Mouse (Mus musculus) liver, postnatal 0 days (tissue): ENCODE measurements around the gene Zfp579. TPM values are rescaled to one million over a fixed set of nuclear protein-coding genes. Genes with fewer than 3 reads are reported as not detected.

Source experiments
- ATAC-seq: fragments of 200-750 bp; cut with Nextera tagmentation; 2 replicates; pipeline ENCODE4 v1.8.0; 2017; ENCODE audit warnings: mild to moderate bottlenecking, moderate library complexity
- DNase-seq: peaks from one replicate; pipeline ENCODE4 v3.0.0-alpha.2; 2016
- H3K27ac ChIP-seq: fragments of 300-500 bp; sonication (generic); 2 replicates; pipeline ENCODE4 v1.5.1; 2014; ENCODE audit warnings: antibody characterized with exemption, moderate library complexity, mild to moderate bottlenecking, low read depth
- H3K27me3 ChIP-seq: fragments of 300-500 bp; sonication (generic); 2 replicates; pipeline ENCODE4 v1.6.1; 2014; ENCODE audit warnings: low read length, control low read depth, mixed read lengths; ENCODE audit not compliant: insufficient read depth
- H3K36me3 ChIP-seq: fragments of 300-500 bp; sonication (generic); replicated peaks from 2 replicates; pipeline ENCODE4 v1.6.1; 2014; ENCODE audit warnings: mild to moderate bottlenecking, control low read depth, low read length, moderate library complexity, mixed read lengths; ENCODE audit not compliant: insufficient read depth
- H3K4me1 ChIP-seq: fragments of 300-500 bp; sonication (generic); 2 replicates; pipeline ENCODE4 v1.6.1; 2014; ENCODE audit warnings: antibody characterized with exemption, mild to moderate bottlenecking, control low read depth; ENCODE audit not compliant: insufficient read depth
- H3K4me2 ChIP-seq: fragments of 300-500 bp; sonication (generic); 2 replicates; pipeline ENCODE4 v1.6.1; 2014; ENCODE audit warnings: low read depth, mild to moderate bottlenecking, low read length, moderate library complexity, mixed read lengths
- H3K4me3 ChIP-seq: fragments of 300-500 bp; sonication (generic); 2 replicates; pipeline ENCODE4 v1.5.1; 2014; ENCODE audit warnings: low read depth, low read length
- H3K9ac ChIP-seq: fragments of 300-500 bp; sonication (generic); replicated peaks from 2 replicates; pipeline ENCODE4 v1.6.1; 2014; ENCODE audit warnings: mild to moderate bottlenecking, moderate library complexity
- H3K9me3 ChIP-seq: fragments of 300-500 bp; sonication (generic); 2 replicates; pipeline ENCODE4 v1.6.1; 2016; ENCODE audit warnings: mild to moderate bottlenecking, control low read depth, low read length, mixed read lengths
- CTCF ChIP-seq: sonication (generic); IDR thresholded peaks from 2 replicates; pipeline ENCODE4 v1.5.1; 2016; ENCODE audit warnings: antibody characterized with exemption, low read depth
- EP300 ChIP-seq: IDR thresholded peaks from 2 replicates; pipeline ENCODE4 v1.6.1; 2016; ENCODE audit warnings: antibody characterized with exemption, low read depth, mild to moderate bottlenecking
- WGBS: fragments of 180-500 bp; shearing (Covaris S2); extraction: QIAGEN DNeasy Blood & Tissue Kit; methylation state at CpG from one replicate; pipeline ENCODE4 v1.1.7; 2014; ENCODE audit not compliant: insufficient replicate concordance; 5-methylcytosine and 5-hydroxymethylcytosine counted together
- polyA plus RNA-seq: library from polyadenylated mRNA; unstranded; fragments of >200 nt; fragmentation: Nextera tagmentation; extraction: Ambion mirVana; gene quantifications from 2 replicates; pipeline ENCODE4 v1.2.1, GENCODE M21; 2015

The Zfp579 gene
- 3.2 and 4.0 TPM in 2 replicates for polyA plus RNA-seq

GRCm38 (mm10) chr7:4996003-4996895 lies at the start of gene Zfp579:
Zfp579 (minus strand) TSS chr7:4996158.
- no peaks in the 10 kb centered on the region for H3K36me3 ChIP-seq
- H3K27ac ChIP-seq: 0 out of 2 replicates have a peak within 1 kb of the TSS, but pooled peaks have one; percentile 6
- H3K4me1 ChIP-seq: peaks cover 14% of the 10 kb centered on the region; the same call in 1 of the 2 replicates
- peak within 1 kb of the TSS; percentile 65 for H3K4me3 ChIP-seq
- peak within 1 kb of the TSS; percentile 78 for H3K4me2 ChIP-seq
- WGBS: 9% methylated on average over 15 of the region's 26 CpGs
- H3K9ac ChIP-seq: peak within 1 kb of the TSS; percentile 76
- ATAC-seq (peak; percentile 92), DNase-seq (peak; percentile 89)
- TF ChIP-seq CTCF (no peak), EP300 (no peak)
- no peaks in the 10 kb centered on the region for H3K27me3 ChIP-seq
- H3K9me3 ChIP-seq: no peaks in the 10 kb centered on the region

GRCm38 (mm10) chr7:5044981-5045380 lies 49.0 kb upstream of the Zfp579 start:
- TF ChIP-seq CTCF (no peak), EP300 (no peak)
- WGBS: 42% methylated on average over 2 of the region's 2 CpGs
- no peak for DNase-seq
- Histone ChIP-seq H3K4me2 (no peak overlapping the region), H3K27ac (no peak overlapping the region), H3K9ac (no peak overlapping the region), H3K27me3 (no peaks in the 10 kb centered on the region), H3K4me1 (no peaks in the 10 kb centered on the region), H3K36me3 (no peaks in the 10 kb centered on the region), H3K9me3 (no peaks in the 10 kb centered on the region), H3K4me3 (no peak overlapping the region)
- no peak for ATAC-seq

- H3K27ac ChIP-seq: peak overlapping the region; percentile 94; the same call in 1 of the 2 replicates
- no peak for ATAC-seq
- peaks cover 14% of the 10 kb centered on the region for H3K4me1 ChIP-seq
- H3K4me3 ChIP-seq: peak overlapping the region; percentile 67
- 26% methylated on average over 5 of the region's 5 CpGs for WGBS
- no peaks in the 10 kb centered on the region; the same call in 1 of the 2 replicates for H3K36me3 ChIP-seq
- TF ChIP-seq CTCF (no peak), EP300 (no peak)
- H3K4me2 ChIP-seq: peak overlapping the region; percentile 69
- no peaks in the 10 kb centered on the region for H3K27me3 ChIP-seq
- no peak for DNase-seq
- H3K9ac ChIP-seq: peak overlapping the region; percentile 68
- H3K9me3 ChIP-seq: no peaks in the 10 kb centered on the region
Observed at GRCm38 (mm10) chr7:5038940-5039339, 43.0 kb upstream of the Zfp579 start.

- TF ChIP-seq EP300 (peak; percentile 17; the same call in 1 of the 2 replicates), CTCF (no peak)
- H3K27me3 ChIP-seq: no peaks in the 10 kb centered on the region
- DNase-seq (peak; percentile 94), ATAC-seq (peak; percentile 99)
- peak within 1 kb of the TSS; percentile 94 for H3K27ac ChIP-seq
- peak within 1 kb of the TSS; percentile 68 for H3K9ac ChIP-seq
- peaks cover 14% of the 10 kb centered on the region for H3K4me1 ChIP-seq
- no peaks in the 10 kb centered on the region for H3K9me3 ChIP-seq
- H3K4me3 ChIP-seq: peak within 1 kb of the TSS; percentile 67
- H3K36me3 ChIP-seq: no peaks in the 10 kb centered on the region; the same call in none of the 2 replicates
- H3K4me2 ChIP-seq: peak within 1 kb of the TSS; percentile 69
- WGBS: under 1% methylated on average over 46 of the region's 48 CpGs
Observed at GRCm38 (mm10) chr7:5038109-5038732, 42.3 kb upstream of the Zfp579 start, which contains the start of gene Zfp784. Zfp784 (minus strand) TSS chr7:5038446.

- no peaks in the 10 kb centered on the region for H3K9me3 ChIP-seq
- H3K27me3 ChIP-seq: no peaks in the 10 kb centered on the region
- DNase-seq (no peak), ATAC-seq (no peak)
- H3K27ac ChIP-seq: peak overlapping the region; percentile 94; the same call in 1 of the 2 replicates
- H3K4me1 ChIP-seq: peaks cover 14% of the 10 kb centered on the region
- H3K36me3 ChIP-seq: peaks cover 5% of the 10 kb centered on the region
- 72% methylated on average over 8 of the region's 8 CpGs for WGBS
- H3K4me2 ChIP-seq: peak overlapping the region; percentile 69
- H3K4me3 ChIP-seq: peak overlapping the region; percentile 67; the same call in 1 of the 2 replicates
- H3K9ac ChIP-seq: no peak overlapping the region; the same call in 1 of the 2 replicates
- TF ChIP-seq CTCF (no peak), EP300 (no peak)
Observed at GRCm38 (mm10) chr7:5037467-5037866, 41.5 kb upstream of the Zfp579 start.

- peaks cover 9% of the 10 kb centered on the region for H3K36me3 ChIP-seq
- TF ChIP-seq CTCF (no peak), EP300 (no peak)
- no peak overlapping the region for H3K9ac ChIP-seq
- no peak overlapping the region for H3K4me2 ChIP-seq
- WGBS: 88% methylated on average over 7 of the region's 7 CpGs
- 0 out of 2 replicates have a peak, but pooled peaks cover 1% of the 10 kb centered on the region for H3K9me3 ChIP-seq
- H3K27ac ChIP-seq: no peak overlapping the region
- no peaks in the 10 kb centered on the region for H3K27me3 ChIP-seq
- no peak overlapping the region for H3K4me3 ChIP-seq
- DNase-seq (no peak), ATAC-seq (no peak)
- peaks cover 14% of the 10 kb centered on the region for H3K4me1 ChIP-seq
Observed at GRCm38 (mm10) chr7:5037026-5037425, 41.1 kb upstream of the Zfp579 start.
